Mouse (Mus musculus) 3134 (cell line): ENCODE measurements around the gene Rec114.
A peak's percentile ranks its signal among the peaks of the same experiment; 100 is the strongest.

Source experiments
- DNase-seq: peaks from one replicate; pipeline ENCODE4 v3.0.0-alpha.2; 2011; ENCODE audit warnings: low spot score; ENCODE audit not compliant: insufficient read length; ENCODE audit errors: extremely low read depth

Gene Rec114

DNA sequence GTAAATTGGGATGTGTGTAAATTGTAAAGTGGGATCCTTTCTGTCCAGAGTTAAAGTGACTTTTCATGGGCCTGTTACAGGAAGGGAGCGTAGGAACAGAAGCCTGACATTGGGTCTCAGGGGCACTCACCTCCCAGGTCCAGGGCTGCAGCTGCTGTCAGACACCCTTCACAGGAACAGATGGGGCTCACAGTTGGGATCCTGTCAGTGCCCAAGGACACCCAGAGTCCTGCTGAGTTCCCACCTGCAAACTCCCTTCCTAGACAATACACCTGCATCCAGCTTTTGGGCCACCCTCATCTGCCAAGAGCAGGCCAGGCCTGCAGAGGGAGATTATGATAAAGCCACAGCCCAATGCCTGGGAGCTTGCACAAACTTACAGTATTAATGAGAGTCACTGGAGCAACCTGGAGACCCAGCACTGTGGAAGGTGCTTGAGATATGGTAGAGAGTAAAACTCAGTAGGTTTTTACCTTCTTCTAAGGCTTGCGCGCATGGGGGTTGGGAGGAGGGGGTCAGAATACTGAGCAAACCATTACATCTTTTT lies at the start of gene Rec114:
Gene Rec114 (minus strand): TSS at position 263 of the 547 bp plus-strand sequence.
- no peak for DNase-seq

DNA sequence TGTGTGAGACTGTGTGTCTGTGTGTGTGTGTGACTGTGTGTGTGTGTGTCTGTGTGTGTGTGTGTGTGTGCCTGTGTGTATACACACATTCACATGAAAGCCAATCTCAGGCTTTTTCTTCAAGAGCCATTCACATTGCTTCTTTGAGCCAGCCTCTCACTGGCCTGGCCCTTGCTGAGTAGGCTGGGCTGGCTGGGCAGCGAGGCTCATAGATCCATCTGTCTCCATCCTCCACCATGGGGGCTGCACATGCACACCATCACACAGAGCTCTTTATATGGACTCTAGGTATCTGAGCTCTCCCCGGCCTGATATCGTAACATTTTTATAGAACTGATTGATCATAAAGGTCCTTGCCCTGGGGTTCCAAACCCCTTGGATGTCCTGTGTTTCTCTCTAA lies 45.7 kb upstream of the Rec114 start:
- no peak for DNase-seq

DNA sequence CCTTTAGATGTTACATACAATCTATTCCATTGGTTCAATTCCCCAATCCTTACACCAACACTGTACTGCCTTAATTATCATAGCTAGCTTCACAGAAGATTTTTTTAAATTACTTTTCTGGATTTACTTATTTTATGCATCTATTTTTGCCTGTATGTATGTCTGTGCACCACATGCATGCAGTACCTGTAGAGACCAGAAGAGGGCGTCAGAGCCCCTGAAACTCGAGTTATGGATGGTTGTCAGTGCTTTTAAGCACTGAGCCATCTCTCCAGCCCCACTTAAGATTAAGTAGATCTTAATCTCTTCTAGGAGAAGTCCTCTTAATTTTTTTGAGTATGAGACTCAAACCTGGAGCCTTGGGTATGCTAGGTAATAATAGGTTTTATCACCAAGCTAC lies 31.6 kb upstream of the Rec114 start:
- no peak for DNase-seq

DNA sequence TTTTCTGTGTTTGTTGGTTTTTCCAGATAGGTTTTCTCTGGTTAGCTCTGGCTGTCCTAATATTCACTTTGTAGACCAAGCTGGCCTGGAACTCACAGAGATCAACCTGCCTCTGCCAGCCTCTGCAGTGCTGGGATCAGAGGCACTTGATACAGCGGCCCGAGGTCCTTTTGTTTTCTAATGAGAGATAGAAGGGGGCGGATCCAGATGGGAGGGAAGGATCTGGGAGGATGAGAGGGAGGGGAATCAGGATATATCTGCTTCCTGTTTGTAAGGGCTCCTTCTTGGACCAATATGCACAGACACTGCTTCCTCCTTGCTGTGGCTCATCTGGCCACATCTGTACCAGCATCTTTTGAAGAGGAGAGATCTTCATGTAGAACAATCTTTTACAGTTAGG lies 31.0 kb upstream of the Rec114 start:
- no peak for DNase-seq

DNA sequence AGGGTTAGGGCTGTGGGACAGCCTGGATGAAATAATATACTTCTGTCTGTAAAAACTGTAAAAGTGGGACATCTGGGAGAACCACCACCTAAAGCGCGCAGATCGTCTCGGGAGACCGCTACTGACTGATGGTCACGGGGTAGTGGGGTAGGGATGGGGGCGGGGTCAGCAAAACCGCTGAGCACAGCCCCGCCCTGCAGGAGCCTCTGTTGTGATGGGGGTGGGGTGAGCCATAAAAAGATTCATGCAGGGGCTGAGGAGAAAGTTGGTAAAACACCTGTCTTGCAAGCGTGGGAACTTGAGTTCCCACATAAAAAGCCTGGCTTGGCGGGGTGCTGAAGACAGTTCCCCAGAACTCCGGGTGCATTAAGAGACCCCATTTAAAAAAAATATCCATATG lies 26.2 kb upstream of the Rec114 start:
- DNase-seq, result no peak

DNA sequence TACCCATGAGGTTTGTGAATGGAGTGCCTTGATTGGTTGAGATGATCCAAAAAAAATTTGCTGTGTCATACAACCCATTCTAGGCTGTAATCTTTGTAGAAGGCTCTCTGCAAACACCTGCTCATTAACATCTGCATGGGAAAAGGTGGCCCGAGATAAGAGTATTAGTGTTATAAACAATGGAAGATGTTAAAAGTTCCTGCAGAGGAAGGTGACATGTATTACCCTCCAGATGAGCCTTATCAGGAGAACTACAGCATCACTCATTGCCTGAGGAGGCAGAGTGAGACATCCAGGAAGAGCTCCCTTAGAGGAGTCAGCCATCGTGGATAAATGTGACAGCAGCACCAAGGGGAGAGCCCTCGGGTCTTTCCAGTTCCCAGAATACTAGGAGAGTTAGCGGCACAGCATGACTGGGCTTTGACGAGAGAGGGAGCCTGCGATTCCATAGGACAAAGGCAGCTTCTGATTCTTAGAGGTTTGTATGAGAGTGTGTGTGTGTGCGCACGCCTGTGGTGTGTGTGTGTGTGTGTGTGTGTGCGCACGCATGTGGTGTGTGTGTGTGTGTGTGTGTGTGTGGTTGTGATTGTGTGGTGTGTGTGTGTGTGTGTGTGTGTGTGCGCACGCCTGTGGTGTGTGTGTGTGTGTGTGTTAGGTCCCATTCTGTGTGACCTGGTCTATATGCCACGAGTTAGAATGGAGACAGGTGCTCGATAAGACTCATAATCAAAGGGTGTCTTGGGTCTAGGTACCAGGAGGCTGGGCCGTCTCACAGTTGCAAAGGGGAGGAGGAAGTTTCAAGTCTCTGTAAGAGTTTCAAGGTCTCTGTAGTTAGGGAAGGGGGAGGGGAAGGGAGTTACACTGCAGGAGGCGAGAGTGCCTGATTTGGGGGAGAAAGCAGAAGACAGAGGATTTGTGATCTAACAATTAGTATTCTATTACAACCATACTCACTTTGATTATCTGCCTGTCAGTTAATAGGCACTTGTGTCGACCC lies 23.5 kb upstream of the Rec114 start:
- no peak for DNase-seq

DNA sequence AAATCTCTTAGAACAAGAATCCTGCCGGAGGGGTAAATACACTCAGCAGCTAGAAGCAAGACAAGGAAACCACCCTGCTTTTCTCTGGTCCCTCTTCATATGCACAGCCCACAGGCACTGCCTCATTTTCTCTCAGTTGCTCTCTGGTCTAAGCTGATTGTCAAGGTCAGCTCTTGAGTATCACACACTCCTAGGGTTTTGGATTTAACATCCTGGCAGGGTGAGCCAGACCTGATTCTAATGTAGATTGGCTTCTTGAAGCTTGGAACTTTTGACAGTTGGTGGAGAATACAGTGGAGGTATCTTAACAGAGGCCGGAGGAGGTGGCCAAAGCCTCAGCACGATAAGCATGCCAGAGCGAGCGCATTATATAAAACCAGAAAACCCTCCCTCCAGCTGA lies 20.6 kb upstream of the Rec114 start:
- DNase-seq, result no peak

DNA sequence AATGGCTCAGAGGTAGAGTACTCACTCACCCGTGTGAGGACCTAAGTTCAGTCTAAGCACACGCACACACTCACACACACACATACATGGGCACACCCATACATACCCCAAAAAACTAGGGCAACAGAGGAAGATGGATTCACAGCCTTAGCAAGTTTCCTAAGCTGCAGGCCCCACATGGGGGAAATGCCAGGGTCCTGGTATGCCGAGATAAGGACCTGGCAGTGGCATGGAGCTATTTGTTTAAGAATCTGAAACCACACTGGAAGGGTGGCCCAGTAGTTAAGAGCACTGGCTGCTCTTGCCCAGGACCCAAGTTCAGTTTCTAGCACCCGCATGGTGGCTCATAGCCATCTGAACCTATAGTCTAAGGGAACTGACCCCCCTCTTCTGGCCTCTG lies 19.4 kb upstream of the Rec114 start:
- DNase-seq, result no peak

DNA sequence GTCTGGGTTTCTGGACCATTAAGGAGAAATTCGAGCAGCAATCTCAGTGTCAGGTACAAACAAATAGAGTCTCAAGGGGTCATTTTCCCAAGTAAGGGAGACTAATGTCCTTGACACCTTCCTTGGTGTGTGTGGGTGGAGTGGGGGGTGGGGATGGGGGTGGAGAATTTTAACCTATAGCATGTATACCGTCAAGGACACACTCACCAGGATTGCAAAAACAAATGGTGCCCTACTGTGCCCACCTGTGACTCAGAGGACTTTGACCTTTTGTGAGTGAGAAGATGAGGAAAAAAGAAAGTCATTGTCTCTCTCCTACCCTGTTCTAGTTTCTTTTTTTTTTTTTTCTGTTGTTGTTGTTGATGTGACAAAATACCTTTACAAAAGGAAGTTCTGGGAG lies 18.3 kb upstream of the Rec114 start:
- no peak for DNase-seq

DNA sequence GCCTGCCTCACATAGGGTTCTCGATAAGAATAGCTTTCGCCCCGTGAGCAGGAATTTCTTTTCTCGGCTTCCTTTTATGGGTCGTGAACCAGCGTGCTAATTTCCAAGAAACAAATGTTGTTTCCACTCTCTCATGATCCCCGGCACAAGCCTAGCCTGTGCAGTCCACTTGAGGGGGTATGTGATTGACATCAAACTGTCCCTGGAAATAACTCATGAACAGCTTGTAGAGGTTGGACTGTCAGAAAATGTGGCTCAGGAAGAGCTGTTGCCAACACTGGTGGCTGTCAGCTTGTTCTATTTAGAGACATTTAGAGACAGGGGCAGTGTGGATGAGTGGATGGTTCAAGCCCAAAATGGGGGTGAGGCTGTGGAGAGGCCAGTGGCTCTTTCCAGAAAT lies 15.0 kb upstream of the Rec114 start:
- no peak for DNase-seq

DNA sequence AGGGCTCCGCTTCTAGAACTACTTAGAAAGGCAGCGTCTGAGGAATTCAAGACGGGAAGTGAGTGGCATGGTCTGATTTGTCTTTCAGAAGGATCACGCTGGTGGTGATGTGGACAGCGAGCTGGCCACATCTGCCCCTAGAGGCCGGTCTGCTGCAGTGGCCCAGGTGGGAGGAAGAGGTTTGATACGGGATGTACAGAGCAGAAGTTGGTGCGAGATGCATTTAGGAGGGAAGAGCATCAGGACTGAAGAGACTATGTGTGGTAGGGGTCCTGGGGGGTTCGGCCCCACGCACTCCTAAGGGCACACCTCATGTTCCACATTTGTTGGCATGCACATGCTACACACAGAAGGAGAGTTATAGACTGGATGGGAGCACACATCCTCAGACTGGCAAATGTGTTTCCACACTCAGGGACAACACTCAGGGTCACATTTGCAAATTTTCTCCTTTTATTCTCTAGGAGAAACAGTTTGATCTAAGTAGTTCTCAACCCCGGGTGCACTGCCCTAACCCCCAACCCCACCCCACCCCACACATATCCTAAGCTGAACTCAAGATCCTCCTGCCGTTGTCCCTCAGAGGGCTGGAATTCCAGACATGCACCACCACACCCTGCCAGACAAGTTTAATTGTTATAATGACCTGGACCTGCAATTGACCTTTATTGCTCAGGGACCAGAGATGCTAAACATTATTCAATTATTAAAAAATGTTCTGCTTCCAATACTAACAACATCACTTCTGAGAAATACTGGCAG lies 12.8 kb upstream of the Rec114 start:
- no peak for DNase-seq

DNA sequence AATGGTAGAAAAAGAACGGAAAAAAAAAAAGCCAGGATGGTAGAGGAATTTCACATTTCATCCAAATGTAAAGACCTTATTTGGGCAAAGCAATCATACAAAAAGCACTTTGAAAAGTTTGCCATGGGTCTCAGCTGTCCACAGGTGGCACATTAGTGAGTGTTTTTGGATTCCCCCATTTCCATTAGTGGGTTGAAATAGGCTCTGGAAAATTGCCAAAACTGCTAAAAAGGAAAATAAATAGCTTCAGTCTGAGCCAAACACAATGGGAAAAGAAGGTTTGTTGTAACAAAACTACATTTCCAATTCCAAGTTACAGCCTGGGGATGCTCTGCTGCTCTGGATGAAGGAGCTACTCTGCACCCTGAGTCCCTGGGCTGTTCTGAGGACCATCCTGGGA lies 9.8 kb upstream of the Rec114 start:
- no peak for DNase-seq

DNA sequence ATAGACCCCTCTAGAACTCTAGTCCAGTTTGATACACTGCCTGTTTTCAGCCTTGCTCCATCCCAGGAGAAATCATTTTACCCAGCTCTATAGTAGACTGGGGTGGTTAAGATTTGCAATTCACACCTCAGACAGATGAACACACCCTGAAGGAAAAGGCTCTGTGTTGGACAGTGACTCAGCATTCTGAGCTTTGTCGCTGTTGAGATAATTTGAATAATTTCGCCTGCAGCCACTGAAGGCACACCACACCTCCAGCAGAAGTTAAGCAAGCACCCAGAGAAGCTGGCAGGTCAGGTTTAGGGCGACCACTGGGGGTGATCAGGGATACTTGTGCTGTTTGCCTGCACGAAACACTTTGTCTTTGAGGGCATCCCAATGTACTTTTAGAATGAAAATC lies 4.4 kb upstream of the Rec114 start:
- DNase-seq, result peak; percentile 21

DNA sequence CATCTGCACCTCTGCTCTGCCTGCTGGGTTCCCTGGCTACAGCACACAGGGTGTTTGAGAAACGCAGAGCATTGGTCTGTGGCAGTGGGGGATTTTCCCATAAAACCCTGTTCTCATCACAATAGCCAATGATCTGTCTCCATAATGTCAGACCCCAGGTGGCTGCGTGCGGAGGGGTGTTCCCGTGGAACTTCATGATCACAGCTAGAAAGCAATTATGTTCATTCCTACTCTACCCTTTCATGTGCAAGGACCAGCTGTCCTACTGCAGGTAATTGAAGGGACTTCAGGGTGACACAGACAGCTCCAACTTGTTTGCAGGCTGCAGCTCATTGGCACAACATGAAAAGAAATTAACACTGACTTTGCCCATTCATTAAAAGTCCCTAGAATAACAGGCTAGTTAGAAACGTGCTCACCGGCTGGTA lies 3.6 kb upstream of the Rec114 start:
- DNase-seq, result no peak

DNA sequence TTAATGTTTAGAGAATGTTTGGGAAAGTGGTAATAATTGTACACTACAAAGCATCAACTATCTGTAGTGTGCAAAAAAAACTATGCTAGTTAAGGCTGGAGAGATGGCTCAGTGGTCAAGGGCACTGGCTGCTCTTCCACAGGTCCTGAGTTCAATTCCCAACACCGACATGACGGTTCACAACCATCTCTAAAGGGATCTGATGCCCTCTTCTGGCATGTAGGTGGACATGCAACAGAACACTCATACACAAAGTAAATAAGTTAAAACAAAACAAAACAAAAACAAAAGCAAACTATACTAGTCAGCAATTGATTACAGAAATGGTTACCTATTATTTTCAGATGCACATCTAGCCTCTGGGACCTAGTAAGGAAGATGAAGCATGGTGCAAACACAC lies 1.1 kb downstream of the Rec114 start:
- no peak for DNase-seq

DNA sequence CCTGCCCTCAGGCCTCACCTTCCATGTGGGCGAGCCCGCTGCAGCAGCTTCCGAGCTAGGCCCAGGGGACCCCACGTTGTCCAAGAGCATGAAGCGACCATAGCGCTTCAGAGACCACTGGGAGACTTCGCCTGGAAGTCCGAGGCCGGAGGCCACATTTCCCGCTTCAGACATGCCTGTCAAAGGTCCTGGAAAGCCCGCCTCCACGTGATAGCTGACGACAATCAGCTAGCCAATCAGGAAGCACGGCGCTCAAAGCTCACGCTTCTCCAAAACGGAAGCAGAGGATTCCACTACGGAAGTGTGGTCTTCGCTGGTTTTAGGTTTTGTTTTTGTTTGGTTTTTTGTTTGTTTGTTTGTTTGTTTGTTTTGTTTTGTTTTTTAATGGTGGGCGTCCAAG lies 2.4 kb downstream of the Rec114 start:
- no peak for DNase-seq

DNA sequence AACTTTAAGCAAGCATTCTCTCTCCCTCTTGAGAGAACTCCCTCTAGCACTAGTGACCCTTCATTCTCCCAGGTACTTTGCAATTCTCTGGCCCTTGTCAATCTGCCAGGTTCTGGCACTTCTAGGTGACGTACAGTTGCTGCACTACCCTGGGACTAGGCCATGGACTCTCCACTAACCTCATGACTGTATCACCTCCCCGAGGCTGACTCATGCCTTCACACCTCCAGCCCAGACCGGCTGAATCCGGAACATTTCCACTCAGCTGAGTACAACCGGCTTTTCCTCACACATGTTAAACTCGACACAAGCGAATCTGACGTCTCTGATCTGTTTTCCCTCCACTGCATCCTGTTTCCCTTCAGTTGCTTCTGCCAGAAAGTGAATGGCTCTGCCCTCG lies 4.0 kb downstream of the Rec114 start:
- no peak for DNase-seq

DNA sequence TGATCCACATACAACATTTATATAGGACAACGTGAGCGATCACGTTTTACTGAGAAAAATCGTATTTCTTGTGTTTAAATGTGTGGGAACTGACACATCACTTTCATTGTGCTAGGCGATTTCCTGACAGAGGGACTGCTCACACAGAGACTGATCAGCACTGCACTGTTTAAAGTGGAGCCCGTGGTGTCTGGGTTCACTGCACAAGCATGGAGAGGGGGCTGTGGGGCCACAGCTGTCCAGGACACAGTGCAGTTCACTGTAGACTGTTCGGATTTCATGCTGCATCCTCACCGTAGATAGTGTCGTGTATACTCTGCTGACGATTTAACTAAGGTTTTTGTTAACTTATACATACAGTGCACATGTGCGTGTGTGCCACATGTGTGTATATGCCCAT lies 20.6 kb downstream of the Rec114 start:
- no peak for DNase-seq

DNA sequence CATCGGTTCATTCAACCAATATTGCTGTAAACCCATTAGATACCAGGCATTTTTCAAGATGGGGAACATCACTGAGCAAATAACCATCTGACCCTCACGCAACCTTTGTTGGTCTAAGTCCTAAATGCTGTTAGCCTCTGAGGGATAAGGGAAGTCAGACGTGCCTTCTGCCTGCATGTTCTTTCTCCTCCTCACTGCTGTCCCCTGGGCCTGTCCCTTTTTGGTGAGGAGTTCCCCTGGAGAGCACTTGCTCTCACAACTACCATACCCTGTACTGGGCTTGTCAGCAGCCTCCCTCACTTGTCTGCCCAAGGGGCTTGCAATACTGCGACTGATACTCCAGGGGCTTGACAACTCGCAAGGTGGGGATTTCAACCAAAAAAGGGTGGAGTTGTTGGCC lies 21.6 kb downstream of the Rec114 start:
- no peak for DNase-seq

DNA sequence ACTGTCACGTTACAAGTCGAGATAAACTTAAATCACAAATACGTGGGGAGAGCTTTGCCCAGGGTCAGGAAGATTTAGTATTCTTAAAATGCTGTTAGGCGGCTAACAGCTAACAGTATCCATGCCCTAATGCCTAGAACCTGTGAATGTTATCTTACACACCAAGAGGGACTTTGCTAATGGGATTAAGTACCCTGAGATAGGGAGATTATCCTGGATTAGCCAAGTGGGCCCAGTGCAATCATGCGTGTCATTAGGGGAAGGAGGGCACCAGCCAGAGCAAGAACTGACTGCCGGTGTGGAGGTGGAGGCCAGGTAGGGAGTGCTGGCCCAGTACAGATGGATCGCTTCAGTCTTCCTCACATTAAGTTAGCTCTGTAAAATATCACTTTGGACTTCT lies 22.7 kb downstream of the Rec114 start:
- DNase-seq, result no peak

DNA sequence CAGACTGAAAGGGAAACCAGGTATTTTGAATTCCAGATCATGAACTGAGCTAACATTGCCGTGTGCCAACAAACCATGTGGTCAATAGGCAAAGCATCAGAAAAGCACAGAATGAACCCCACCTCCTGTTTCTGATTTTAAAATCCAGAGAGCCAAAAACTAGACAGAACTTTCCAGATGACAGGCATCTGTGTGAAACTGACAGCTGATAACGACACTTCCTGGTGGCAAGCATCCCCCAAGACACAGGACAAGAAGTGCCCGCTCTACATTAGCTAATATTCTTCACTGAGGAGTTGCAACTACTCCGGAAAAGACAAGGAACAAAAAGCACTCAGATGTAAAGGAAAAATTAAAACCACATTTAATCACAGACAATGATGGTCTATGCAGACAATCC lies 23.6 kb downstream of the Rec114 start:
- no peak for DNase-seq

DNA sequence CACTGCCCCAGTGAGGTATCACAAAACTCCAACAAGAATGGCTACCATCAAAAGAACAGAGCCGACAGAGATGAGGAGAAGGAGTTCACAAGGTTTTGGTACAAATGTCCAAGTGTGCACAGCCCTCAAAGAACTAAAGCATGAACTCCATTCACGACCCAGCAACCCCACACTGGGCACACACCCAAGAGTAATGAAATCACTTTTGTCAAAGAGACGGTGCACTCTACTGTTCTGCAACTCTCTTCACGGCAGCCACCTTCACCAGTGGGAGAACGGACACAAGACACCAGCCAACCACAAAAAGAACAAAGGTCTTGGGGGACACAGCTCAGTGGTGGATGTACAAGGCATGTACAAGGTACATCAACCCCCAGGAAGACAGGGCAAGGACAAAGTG lies 24.3 kb downstream of the Rec114 start:
- no peak for DNase-seq
